ENCODE assay signal across 24 mouse cellular contexts in the genomic region with DNA sequence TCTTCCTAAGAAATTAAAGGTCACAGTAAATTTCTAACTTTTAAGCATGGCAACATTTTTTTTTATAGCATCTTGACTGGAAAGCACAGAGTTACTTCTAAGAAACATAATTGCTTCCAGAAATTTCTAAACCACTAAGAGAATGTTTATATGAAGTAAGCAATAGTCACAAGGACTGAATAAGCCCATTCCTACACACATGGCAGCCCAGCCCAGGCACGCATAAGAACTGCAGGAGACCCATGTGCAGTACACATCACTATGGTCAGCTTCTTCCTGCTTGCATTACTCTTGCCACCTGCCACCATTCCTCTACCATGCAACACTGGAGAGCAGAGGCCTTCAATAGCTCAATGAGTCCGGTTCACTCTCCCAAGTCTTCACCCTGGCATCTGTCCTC.
DNase-seq lines count a peak whose midpoint lies in the region; ATAC-seq lines count a peak whose summit lies in the region.
"Had no signal": no experiment of that assay in that cellular context is flagged by ENCODE, and none has a peak within 500 bp of the region (broad histone marks: within the 10 kb centered on the region; RNA-seq: fewer than 3 reads in every experiment).

No protein-coding gene starts in this region.

- no peak overlapping the region for H3K4me3 ChIP-seq in embryonic facial prominence, embryonic 12.5 days
- no peak overlapping the region for H3K4me3 ChIP-seq in embryonic facial prominence, embryonic 10.5 days
- no peak overlapping the region for H3K4me3 ChIP-seq in embryonic facial prominence, embryonic 14.5 days (ENCODE audit: low read depth, low read length)
- H3K4me3 ChIP-seq: forebrain, embryonic 10.5 days; heart, embryonic 12.5 days; heart, embryonic 15.5 days; hindbrain, embryonic 12.5 days; hindbrain, embryonic 15.5 days had no signal

- H3K27ac ChIP-seq in embryonic facial prominence, embryonic 12.5 days, result 0 out of 2 replicates have a peak overlapping the region, but pooled peaks have one; percentile 30
- no peak overlapping the region for H3K27ac ChIP-seq in embryonic facial prominence, embryonic 10.5 days (replicated peaks)
- H3K27ac ChIP-seq in embryonic facial prominence, embryonic 14.5 days (replicated peaks; ENCODE audit: low read depth, low read length), result peak overlapping the region; percentile 65; the same call in 1 of the 2 replicates
- H3K27ac ChIP-seq: forebrain, embryonic 10.5 days; heart, embryonic 15.5 days; hindbrain, embryonic 12.5 days; hindbrain, embryonic 15.5 days had no signal

- DNase-seq in embryonic facial prominence, embryonic 10.5 days (ENCODE audit: low spot score), result no peak
- DNase-seq in heart, adult 11 months, result peak; percentile 81
- DNase-seq in heart, postnatal 4 days, result no peak
- peak; percentile 36 for DNase-seq in embryonic facial prominence, embryonic 14.5 days (ENCODE audit: low spot score)
- no peak for DNase-seq in ovary, adult 18-20 months (ENCODE audit: low spot score)
- DNase-seq: adrenal gland, postnatal 10 days; adrenal gland, postnatal 36 days; cerebellum, adult 18-20 months; cerebellum, adult 9-10 months; cerebellum, postnatal 14 days; gastrocnemius, postnatal 10 days; heart, adult 18-20 months; heart, postnatal 10 days; heart, postnatal 36 days; kidney, adult 2 months had no signal

- no peak overlapping the region for H3K4me2 ChIP-seq in embryonic facial prominence, embryonic 12.5 days (replicated peaks)
- H3K4me2 ChIP-seq in embryonic facial prominence, embryonic 14.5 days (ENCODE audit: low read depth, low read length), result no peak overlapping the region
- H3K4me2 ChIP-seq: heart, embryonic 12.5 days; heart, embryonic 15.5 days; hindbrain, embryonic 12.5 days; hindbrain, embryonic 15.5 days had no signal

- 74% methylated on average over 2 of the region's 2 CpGs for WGBS in embryonic facial prominence, embryonic 12.5 days
- whole genome bisulfite sequencing in embryonic facial prominence, embryonic 10.5 days, result 82% methylated on average over 2 of the region's 2 CpGs
- 66% methylated on average over 2 of the region's 2 CpGs for WGBS in embryonic facial prominence, embryonic 14.5 days

- no peaks in the 10 kb centered on the region for H3K27me3 ChIP-seq in embryonic facial prominence, embryonic 12.5 days
- no peaks in the 10 kb centered on the region for H3K27me3 ChIP-seq in embryonic facial prominence, embryonic 10.5 days (replicated peaks; ENCODE audit: low read depth, poor library complexity, severe bottlenecking)
- H3K27me3 ChIP-seq in embryonic facial prominence, embryonic 14.5 days (replicated peaks; ENCODE audit: control insufficient read depth, insufficient read depth, low read length), result no peaks in the 10 kb centered on the region
- H3K27me3 ChIP-seq: heart, embryonic 12.5 days; heart, embryonic 15.5 days; hindbrain, embryonic 12.5 days; hindbrain, embryonic 15.5 days had no signal

- no peak overlapping the region for H3K9ac ChIP-seq in embryonic facial prominence, embryonic 12.5 days
- H3K9ac ChIP-seq in embryonic facial prominence, embryonic 14.5 days (ENCODE audit: low read depth, low read length), result no peak overlapping the region
- H3K9ac ChIP-seq: heart, embryonic 12.5 days; heart, embryonic 15.5 days; hindbrain, embryonic 12.5 days; hindbrain, embryonic 15.5 days had no signal

- ATAC-seq in embryonic facial prominence, embryonic 12.5 days (ENCODE audit: insufficient number of reproducible peaks, insufficient read depth, low FRiP score, low TSS enrichment), result 0 out of 2 replicates have a peak, but pooled peaks have one; percentile 52
- no peak for ATAC-seq in embryonic facial prominence, embryonic 14.5 days (ENCODE audit: low read depth)
- ATAC-seq: forebrain, embryonic 14.5 days; intestine, postnatal 0 days; Patski had no signal

- peaks cover 8% of the 10 kb centered on the region for H3K4me1 ChIP-seq in embryonic facial prominence, embryonic 12.5 days
- H3K4me1 ChIP-seq in embryonic facial prominence, embryonic 10.5 days, result peaks cover 10% of the 10 kb centered on the region
- peaks cover 20% of the 10 kb centered on the region for H3K4me1 ChIP-seq in embryonic facial prominence, embryonic 14.5 days (ENCODE audit: control insufficient read depth, insufficient read depth, low read length)
- H3K4me1 ChIP-seq: heart, embryonic 12.5 days; hindbrain, embryonic 12.5 days; hindbrain, embryonic 15.5 days had no signal

- no peaks in the 10 kb centered on the region for H3K36me3 ChIP-seq in embryonic facial prominence, embryonic 12.5 days
- no peaks in the 10 kb centered on the region for H3K36me3 ChIP-seq in embryonic facial prominence, embryonic 10.5 days (replicated peaks)
- H3K36me3 ChIP-seq in embryonic facial prominence, embryonic 14.5 days (ENCODE audit: control insufficient read depth, insufficient read depth, low read length), result no peaks in the 10 kb centered on the region
- H3K36me3 ChIP-seq: forebrain, embryonic 10.5 days; heart, embryonic 12.5 days; heart, embryonic 15.5 days; hindbrain, embryonic 12.5 days; hindbrain, embryonic 15.5 days had no signal

- H3K9me3 ChIP-seq in embryonic facial prominence, embryonic 12.5 days, result no peaks in the 10 kb centered on the region
- no peaks in the 10 kb centered on the region for H3K9me3 ChIP-seq in embryonic facial prominence, embryonic 10.5 days
- 0 out of 2 replicates have a peak, but pooled peaks cover 5% of the 10 kb centered on the region for H3K9me3 ChIP-seq in embryonic facial prominence, embryonic 14.5 days (ENCODE audit: control insufficient read depth, low read length)
- H3K9me3 ChIP-seq: forebrain, embryonic 10.5 days; heart, embryonic 12.5 days; heart, embryonic 15.5 days; hindbrain, embryonic 12.5 days; hindbrain, embryonic 15.5 days had no signal

Comparison
In these comparisons a context has a peak if more than half of its experiments do, and no peak if none do; other contexts are left out.
1. DNase-seq: peak in heart, adult 11 months (single experiment) and embryonic facial prominence, embryonic 14.5 days (single experiment); none in embryonic facial prominence, embryonic 10.5 days (single experiment), heart, postnatal 4 days (single experiment) and ovary, adult 18-20 months (single experiment).